Mouse (Mus musculus) thymus, adult 2 months (tissue): Measurements from ENCODE around the gene Olig1. TPM values are rescaled to one million over a fixed set of nuclear protein-coding genes. Genes with fewer than 3 reads are reported as not detected.
"Not testable (repeated sequence)": the region's sequence is repeated elsewhere in the genome, so short reads cannot be mapped to it uniquely, and the experiment has no call there.

Source experiments
- DNase-seq: peaks from one replicate; pipeline ENCODE4 v3.0.0; 2021
- H3K27ac ChIP-seq: fragments of 200-500 bp; 2 replicates; pipeline ENCODE4 v1.5.1; 2012; ENCODE audit warnings: low read length, control low read depth; ENCODE audit not compliant: control insufficient read depth, insufficient read depth
- H3K27me3 ChIP-seq: fragments of 200-500 bp; 2 replicates; pipeline ENCODE4 v1.6.1; 2012; ENCODE audit warnings: mild to moderate bottlenecking, low read length, moderate library complexity, mixed read lengths; ENCODE audit not compliant: control insufficient read depth, insufficient read depth
- H3K36me3 ChIP-seq: fragments of 200-500 bp; 2 replicates; pipeline ENCODE4 v1.6.1; 2012; ENCODE audit warnings: mild to moderate bottlenecking, low read length, moderate library complexity; ENCODE audit not compliant: control insufficient read depth, insufficient read depth
- H3K4me1 ChIP-seq: fragments of 200-500 bp; replicated peaks from 2 replicates; pipeline ENCODE4 v1.6.1; 2012; ENCODE audit warnings: low read length; ENCODE audit not compliant: control insufficient read depth, insufficient read depth
- H3K4me3 ChIP-seq: fragments of 200-500 bp; 2 replicates; pipeline ENCODE4 v1.5.1; 2012; ENCODE audit warnings: mild to moderate bottlenecking, low read length, control low read depth, moderate library complexity; ENCODE audit not compliant: control insufficient read depth, insufficient read depth
- CTCF ChIP-seq: fragments of 200-500 bp; IDR thresholded peaks from 2 replicates; pipeline ENCODE4 v1.5.1; 2012; ENCODE audit warnings: mild to moderate bottlenecking, control low read depth, low read length, moderate library complexity, borderline replicate concordance; ENCODE audit not compliant: control insufficient read depth, poor library complexity, insufficient read depth; ENCODE audit errors: extremely low read depth
- POLR2A ChIP-seq: fragments of 200-500 bp; IDR thresholded peaks from 2 replicates; pipeline ENCODE4 v1.6.1; 2012; ENCODE audit warnings: mild to moderate bottlenecking, low read length, control low read depth, moderate library complexity; ENCODE audit not compliant: control insufficient read depth, poor library complexity, insufficient read depth; ENCODE audit errors: extremely low read depth
- WGBS: fragments of 180-500 bp; shearing (Covaris S2); methylation state at CpG from one replicate; pipeline ENCODE4 v1.1.7; 2018; 5-methylcytosine and 5-hydroxymethylcytosine counted together
- polyA plus RNA-seq: library from polyadenylated mRNA; depleted of rRNA; stranded (reverse); fragments of >200 nt; gene quantifications from 2 replicates; pipeline ENCODE4 v1.2.3, GENCODE M21; 2012

Olig1 gene
- polyA plus RNA-seq, 1 experiment, result 0.51 TPM

DNA sequence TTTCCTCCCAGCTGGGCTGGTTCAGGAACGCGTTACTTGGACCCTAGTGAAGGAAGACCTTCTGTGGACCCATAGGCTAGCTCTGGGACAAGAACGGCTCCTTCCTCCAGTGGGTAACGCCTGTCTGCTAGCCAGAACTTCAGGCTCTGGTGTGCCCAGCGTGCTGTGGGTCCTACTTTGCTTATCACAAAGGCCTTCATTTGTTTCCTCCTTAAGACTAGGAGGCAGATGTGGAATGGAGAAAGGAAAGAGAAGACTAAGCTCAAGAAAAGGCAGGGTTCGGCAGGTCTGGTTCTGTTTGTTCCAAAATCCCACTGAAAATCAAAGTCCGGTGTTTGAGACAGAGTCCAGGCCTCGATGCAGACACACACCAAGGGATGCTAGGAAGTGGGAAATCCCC lies 39.9 kb upstream of the Olig1 start:
- Histone ChIP-seq H3K4me1 (0 out of 2 replicates have a peak, but pooled peaks cover 4% of the 10 kb centered on the region), H3K36me3 (no peaks in the 10 kb centered on the region), H3K4me3 (no peak overlapping the region), H3K27me3 (peaks cover 27% of the 10 kb centered on the region), H3K27ac (no peak overlapping the region)
- WGBS, result 29% methylated on average over 8 of the region's 8 CpGs
- no peak for DNase-seq
- TF ChIP-seq POLR2A (no peak), CTCF (no peak)

DNA sequence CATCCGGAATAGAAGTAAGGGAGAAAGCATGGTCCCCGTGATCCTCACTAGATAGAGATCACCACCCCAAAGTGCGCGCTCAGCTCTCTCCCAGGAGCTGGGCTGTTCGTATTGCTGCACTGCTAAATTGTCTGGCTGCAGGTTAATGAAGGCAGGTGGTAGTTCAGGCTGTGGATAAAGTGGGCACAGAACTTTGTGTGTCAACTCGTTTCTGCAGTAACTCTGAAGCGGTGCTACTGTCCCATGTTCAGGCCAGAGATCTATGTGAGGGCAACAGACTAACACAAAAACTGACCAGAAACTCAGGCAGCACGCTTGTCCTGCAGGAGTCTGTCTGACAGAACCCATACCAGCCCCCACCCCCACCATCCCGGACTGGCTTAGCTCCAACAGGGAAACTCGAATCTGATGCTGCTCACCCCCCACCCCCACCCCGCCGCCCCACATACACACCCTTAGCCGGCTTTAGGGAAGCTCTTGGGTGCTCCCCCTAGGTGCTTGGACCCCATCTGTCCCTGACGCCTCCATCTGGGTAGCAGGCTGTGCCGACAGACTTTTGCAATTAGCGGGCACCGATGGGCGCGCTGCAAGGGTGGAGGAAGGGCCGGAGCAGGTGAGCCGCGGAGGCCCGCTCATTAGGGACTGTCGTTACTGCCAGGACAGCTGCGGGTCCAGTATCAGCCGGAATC lies 37.6 kb upstream of the Olig1 start:
- Histone ChIP-seq H3K4me3 (no peak overlapping the region), H3K27me3 (peaks cover 22% of the 10 kb centered on the region), H3K36me3 (no peaks in the 10 kb centered on the region), H3K4me1 (no peaks in the 10 kb centered on the region), H3K27ac (no peak overlapping the region)
- no peak for DNase-seq
- 15% methylated on average over 26 of the region's 26 CpGs for whole genome bisulfite sequencing
- TF ChIP-seq CTCF, result no peak
- TF ChIP-seq POLR2A, result no peak

DNA sequence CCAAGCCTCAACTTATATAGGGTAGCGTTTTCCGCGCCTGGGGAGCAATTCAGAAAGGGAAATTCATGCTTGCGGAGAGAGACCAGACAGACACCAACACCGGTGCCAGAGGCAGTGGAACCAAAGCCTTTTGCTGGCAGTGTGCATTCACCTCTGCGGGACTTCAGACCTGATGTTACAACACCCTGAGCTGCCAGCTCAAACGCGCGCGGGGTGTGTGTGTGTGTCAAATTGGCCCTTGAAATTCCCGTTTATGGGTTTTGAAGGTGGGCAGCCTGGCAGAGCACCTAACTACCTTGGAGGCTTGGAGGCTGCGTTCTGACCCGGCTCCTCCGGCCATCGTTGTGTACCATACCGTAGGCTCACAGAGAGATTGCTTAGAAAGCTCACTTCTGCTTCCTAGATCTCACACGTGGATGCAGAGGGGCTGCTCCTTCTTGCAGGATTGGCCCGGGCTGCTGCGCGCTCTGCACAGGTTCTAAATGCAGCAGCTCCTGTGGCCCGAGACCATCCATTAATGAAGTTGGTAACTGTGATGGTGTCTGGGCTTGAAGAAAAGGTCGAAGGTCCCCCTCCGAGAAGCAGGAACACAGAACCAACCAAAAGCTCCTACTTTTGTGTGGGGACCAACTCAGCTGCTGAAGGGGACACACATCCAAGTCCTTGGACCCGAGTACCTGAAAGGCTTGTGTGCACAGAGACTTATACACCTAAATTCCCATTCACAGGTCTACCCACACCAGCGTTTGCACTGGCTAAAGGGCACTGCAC lies 36.9 kb upstream of the Olig1 start:
- peaks cover 19% of the 10 kb centered on the region for H3K27me3 ChIP-seq
- no peak for TF ChIP-seq POLR2A
- H3K27ac ChIP-seq, result no peak overlapping the region
- 9% methylated on average over 25 of the region's 25 CpGs for whole genome bisulfite sequencing
- no peaks in the 10 kb centered on the region for H3K4me1 ChIP-seq
- DNase-seq, result no peak
- no peak overlapping the region for H3K4me3 ChIP-seq
- H3K36me3 ChIP-seq, result no peaks in the 10 kb centered on the region

DNA sequence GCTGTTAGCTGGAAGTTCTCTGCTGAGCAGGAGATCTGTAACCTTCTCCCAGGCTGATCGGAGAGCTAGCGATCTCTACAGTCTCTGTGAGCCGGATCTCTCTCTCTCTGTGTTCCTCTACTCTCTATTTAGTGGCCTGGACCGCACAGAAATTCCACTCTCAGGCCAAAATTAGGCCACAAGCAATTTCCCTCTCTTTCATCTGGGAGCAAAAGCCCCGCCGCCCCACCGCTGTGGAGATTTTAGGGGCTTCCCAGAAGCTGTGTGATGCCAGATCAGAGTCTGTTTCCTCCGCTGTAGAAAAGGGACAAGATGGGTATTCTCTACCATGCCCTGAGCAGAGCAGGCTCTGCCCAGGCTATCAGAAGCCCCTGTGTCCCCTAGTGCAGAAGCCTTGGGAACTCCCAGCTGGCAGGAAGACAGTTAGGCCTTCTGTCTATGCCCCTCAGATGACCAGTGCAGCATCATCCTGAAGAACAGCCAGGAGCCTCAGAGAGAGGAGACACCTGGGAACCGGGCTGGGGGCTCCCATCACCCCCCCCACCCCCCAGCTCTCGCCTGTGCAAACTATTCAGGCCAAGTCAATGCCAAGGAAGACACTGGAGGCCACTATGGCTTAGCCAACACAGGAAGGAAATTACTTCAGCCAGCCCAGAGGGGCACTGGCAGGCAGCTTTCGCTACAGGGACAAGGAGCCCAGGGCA lies 36.2 kb upstream of the Olig1 start:
- Histone ChIP-seq H3K4me3 (no peak overlapping the region), H3K4me1 (no peaks in the 10 kb centered on the region), H3K27me3 (peaks cover 19% of the 10 kb centered on the region), H3K36me3 (no peaks in the 10 kb centered on the region), H3K27ac (no peak overlapping the region)
- no peak for DNase-seq
- WGBS, result 30% methylated on average over 11 of the region's 11 CpGs
- TF ChIP-seq POLR2A (no peak), CTCF (no peak)

DNA sequence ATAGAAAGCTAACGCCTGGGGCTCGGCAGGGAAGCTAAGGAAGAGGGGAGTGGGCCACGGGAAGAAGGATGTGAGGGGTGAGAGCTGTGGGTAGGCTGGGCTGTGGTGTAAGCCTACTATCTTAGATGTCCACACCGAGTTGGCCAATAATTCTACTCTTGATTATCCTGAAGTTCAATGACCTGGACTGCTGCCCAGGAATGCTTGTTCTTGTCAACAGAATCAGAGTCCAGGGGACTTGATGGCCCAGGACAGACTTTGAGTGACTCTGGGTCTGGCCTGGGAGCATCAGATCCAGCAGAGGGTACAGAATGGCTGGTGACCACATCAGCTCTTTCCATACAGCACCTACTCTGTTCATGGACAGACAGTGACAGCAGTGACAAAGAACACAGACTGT lies 30.5 kb upstream of the Olig1 start:
- H3K27ac ChIP-seq, result no peak overlapping the region
- H3K36me3 ChIP-seq, result no peaks in the 10 kb centered on the region
- 59% methylated on average over 4 of the region's 4 CpGs for whole genome bisulfite sequencing
- no peak for TF ChIP-seq POLR2A
- TF ChIP-seq CTCF, result no peak
- no peak overlapping the region for H3K4me3 ChIP-seq
- H3K27me3 ChIP-seq, result peaks cover 2% of the 10 kb centered on the region; the same call in 1 of the 2 replicates
- no peaks in the 10 kb centered on the region for H3K4me1 ChIP-seq
- DNase-seq, result no peak

DNA sequence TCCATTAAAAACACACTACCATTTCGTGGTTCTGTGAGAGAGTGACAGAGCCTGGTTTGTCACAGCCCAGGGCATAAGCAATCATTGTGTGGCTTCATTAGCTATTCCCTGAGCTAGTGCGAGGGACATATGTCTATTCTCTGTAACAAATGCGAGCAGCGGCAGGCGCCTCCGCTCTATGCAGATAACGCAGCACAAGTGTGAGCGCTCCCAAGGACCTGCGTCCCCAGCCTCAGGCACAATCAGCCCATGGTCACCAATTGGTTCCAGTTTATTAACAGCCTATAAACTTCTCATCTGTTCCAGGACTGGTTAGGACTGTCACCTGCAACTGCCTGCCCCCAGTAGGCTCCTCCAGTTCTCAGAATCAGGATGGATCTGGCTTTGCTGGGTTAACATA lies 23.3 kb upstream of the Olig1 start:
- no peaks in the 10 kb centered on the region for H3K4me1 ChIP-seq
- no peaks in the 10 kb centered on the region for H3K36me3 ChIP-seq
- no peaks in the 10 kb centered on the region for H3K27me3 ChIP-seq
- TF ChIP-seq POLR2A, result no peak
- no peak for TF ChIP-seq CTCF
- 90% methylated on average over 9 of the region's 9 CpGs for WGBS
- no peak for DNase-seq
- no peak overlapping the region for H3K27ac ChIP-seq
- no peak overlapping the region for H3K4me3 ChIP-seq

GRCm38 (mm10) chr16:91255419-91256164 lies 14.0 kb upstream of the Olig1 start:
- WGBS, result 26% methylated on average over 24 of the region's 28 CpGs
- not testable (repeated sequence) for H3K4me3 ChIP-seq, H3K27ac ChIP-seq, H3K27me3 ChIP-seq, DNase-seq, H3K36me3 ChIP-seq, H3K4me1 ChIP-seq
